Mouse (Mus musculus): ENCODE measurements around the gene Afp.

DNA sequence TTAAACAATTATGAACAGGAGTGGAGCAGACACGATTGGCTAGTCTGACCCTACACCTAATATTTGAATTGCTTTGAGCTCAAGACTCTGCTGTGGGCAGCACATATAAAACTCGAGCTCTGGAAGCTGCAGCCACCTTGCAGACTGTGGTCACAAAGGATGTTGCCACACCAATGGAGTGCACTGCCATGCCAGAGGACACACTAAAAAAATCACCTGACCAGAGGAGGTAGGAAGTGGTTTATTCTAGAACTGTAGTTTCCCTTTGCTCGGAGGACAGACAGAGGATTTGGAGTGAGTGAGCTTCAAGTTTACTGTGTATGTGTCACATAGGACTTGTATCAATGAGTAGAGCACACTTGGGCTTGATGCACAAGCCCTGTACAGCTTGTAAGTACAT is 65.5 kb downstream of the Afp start:
- no peak for TF ChIP-seq POLR2A (IDR thresholded peaks at IDR 0.05; ENCODE audit: extremely low read depth, insufficient read depth, low read length)
- TF ChIP-seq CTCF (IDR thresholded peaks at IDR 0.05; ENCODE audit: extremely low read depth, insufficient read depth, low read length): no peak

Measured in cortical plate, adult 2 months (tissue).